Mouse (Mus musculus) effector memory CD4-positive, alpha-beta T cell, adult 7 months (primary cell): ENCODE measurements around the gene Trat1. TPM values are rescaled to one million over a fixed set of nuclear protein-coding genes. Genes with fewer than 3 reads are reported as not detected.

Source experiments
- polyA plus RNA-seq: library from polyadenylated mRNA; unstranded; fragments of 100-300 nt; shearing (Covaris generic); gene quantifications from one replicate; pipeline ENCODE4 v1.2.1, GENCODE M21; 2017

Gene Trat1
- polyA plus RNA-seq: 26.2 TPM

GRCm38 (mm10) chr16:48771971-48772445, at the start of gene Trat1:
Gene Trat1, minus strand, starts transcription at chr16:48772021.

GRCm38 (mm10) chr16:48816695-48817094, 44.9 kb upstream of the Trat1 start, which contains the start of gene Retnlb:
Gene Retnlb, plus strand, starts transcription at chr16:48816856.

Other genes with a start within 250 kb of the Trat1 start
- gene Retnlb, start 44.8 kb upstream of the Trat1 start, polyA plus RNA-seq: not detected
- not detected for gene Retnla, start 70.5 kb upstream of the Trat1 start, polyA plus RNA-seq
- gene Retnlg, start 100.6 kb upstream of the Trat1 start, polyA plus RNA-seq: not detected
- gene Dzip3, start 222.1 kb upstream of the Trat1 start, polyA plus RNA-seq: 4.9 TPM
- 2.3 TPM for gene Cip2a, start 222.2 kb upstream of the Trat1 start, polyA plus RNA-seq